Mouse (Mus musculus) monocyte, adult 59 days (primary cell): Measurements from ENCODE around the gene Gm49387. TPM values are rescaled to one million over a fixed set of nuclear protein-coding genes. Genes with fewer than 3 reads are reported as not detected.

Experiments
- total RNA-seq, 2 experiments: library from RNA; stranded (reverse); gene quantifications; one replicate each; pipeline ENCODE4 v1.2.4; 2023

The Gm49387 gene
- total RNA-seq, result not detected

DNA sequence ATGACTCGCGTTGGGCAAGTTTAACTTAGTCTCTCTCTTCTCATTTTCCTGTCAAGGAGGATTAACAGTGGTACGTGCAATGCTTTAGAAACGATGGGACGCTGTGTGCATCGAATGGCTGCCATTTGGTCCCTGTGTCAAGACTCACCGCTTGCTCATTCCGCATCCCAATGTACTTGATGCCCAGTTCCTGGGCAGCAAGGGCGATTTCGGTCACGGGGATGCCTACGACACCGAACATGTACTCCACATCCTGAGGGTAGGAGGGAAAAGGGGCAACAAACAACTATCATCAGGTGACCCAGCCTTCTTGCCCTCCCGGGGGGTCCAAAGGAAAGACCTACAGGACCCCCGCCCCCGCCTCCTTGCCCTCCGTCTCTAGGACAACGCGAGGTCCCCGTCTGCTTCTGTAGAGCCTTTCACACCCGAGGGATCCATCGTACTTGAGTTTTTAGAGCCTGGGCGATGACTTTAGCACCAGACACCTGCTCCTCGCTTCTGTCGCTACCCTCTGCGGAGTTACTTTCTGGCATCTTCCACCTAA, at the start of gene Gm49387:
Gene Gm49387 (minus strand): TSS at position 533 of the 544 bp plus-strand sequence.

GRCm38 (mm10) chr14:31640890-31641505, 320 bp upstream of the Gm49387 start, which contains the start of the genes Btd and Hacl1:
Btd (plus strand) TSS chr14:31641028.
Hacl1 (minus strand) TSS chr14:31641286.

GRCm38 (mm10) chr14:31591243-31591642, 49.4 kb downstream of the Gm49387 start, which contains the start of gene Colq:
Colq (minus strand) TSS chr14:31591343.

Other genes starting within 250 kb of the Gm49387 start
- gene Sh3bp5, start 204.8 kb downstream of the Gm49387 start, total RNA-seq, result 10 to 100 TPM; 59.2 to 71.4 TPM
- gene Eaf1, start 146.5 kb downstream of the Gm49387 start, total RNA-seq, result 10 to 100 TPM; 29.8 to 35.2 TPM
- gene Mettl6, start 145.8 kb downstream of the Gm49387 start, total RNA-seq, result 10 to 100 TPM; 55.4 to 62.5 TPM
- gene Colq, start 49.5 kb downstream of the Gm49387 start, total RNA-seq, result 1 to 10 TPM; 1.9 to 2.0 TPM
- 10 to 100 TPM; 13.4 to 16.8 TPM for gene Btd, start 150 bp upstream of the Gm49387 start, total RNA-seq
- gene Hacl1, start 408 bp upstream of the Gm49387 start, total RNA-seq, result 1 to 10 TPM; 8.8 to 10.0 TPM
- 1 to 10 TPM; 4.8 to 6.1 TPM for gene Ankrd28, start 189.8 kb upstream of the Gm49387 start, total RNA-seq